Mouse (Mus musculus) hindbrain, embryonic 13.5 days (tissue): Measurements from ENCODE around the gene Sdad1. TPM values are rescaled to one million over a fixed set of nuclear protein-coding genes. Genes with fewer than 3 reads are reported as not detected.

Experiments used
- ATAC-seq: fragments of 200-750 bp; cut with Nextera tagmentation; 2 replicates; pipeline ENCODE4 v1.8.0; 2017; ENCODE audit warnings: moderate TSS enrichment; ENCODE audit not compliant: low FRiP score
- H3K27ac ChIP-seq: fragments of 300-500 bp; sonication (generic); 2 replicates; pipeline ENCODE4 v1.5.1; 2015; ENCODE audit warnings: inconsistent platforms, mild to moderate bottlenecking, moderate library complexity
- H3K27me3 ChIP-seq: fragments of 300-500 bp; sonication (generic); 2 replicates; pipeline ENCODE4 v1.6.1; 2015; ENCODE audit warnings: mild to moderate bottlenecking, inconsistent platforms
- H3K36me3 ChIP-seq: fragments of 300-500 bp; sonication (generic); 2 replicates; pipeline ENCODE4 v1.6.1; 2015; ENCODE audit warnings: mild to moderate bottlenecking, inconsistent platforms
- H3K4me1 ChIP-seq: fragments of 300-500 bp; sonication (generic); replicated peaks from 2 replicates; pipeline ENCODE4 v1.6.1; 2015; ENCODE audit warnings: inconsistent platforms
- H3K4me2 ChIP-seq: fragments of 300-500 bp; sonication (generic); 2 replicates; pipeline ENCODE4 v1.6.1; 2015; ENCODE audit warnings: inconsistent platforms, mild to moderate bottlenecking, moderate library complexity
- H3K4me3 ChIP-seq: fragments of 300-500 bp; sonication (generic); 2 replicates; pipeline ENCODE4 v1.5.1; 2015; ENCODE audit warnings: mild to moderate bottlenecking, inconsistent platforms
- H3K9ac ChIP-seq: fragments of 300-500 bp; sonication (generic); 2 replicates; pipeline ENCODE4 v1.6.1; 2015; ENCODE audit warnings: mild to moderate bottlenecking, inconsistent platforms
- H3K9me3 ChIP-seq: fragments of 300-500 bp; sonication (generic); 2 replicates; pipeline ENCODE4 v1.6.1; 2016; ENCODE audit warnings: inconsistent platforms
- WGBS: fragments of 180-500 bp; shearing (Covaris S2); methylation state at CpG from one replicate; pipeline ENCODE4 v1.1.7; 2015; 5-methylcytosine and 5-hydroxymethylcytosine counted together
- polyA plus RNA-seq: library from polyadenylated mRNA; unstranded; fragments of >200 nt; fragmentation: Nextera tagmentation; extraction: Ambion mirVana; gene quantifications from 2 replicates; pipeline ENCODE4 v1.2.1, GENCODE M21; 2015

Sdad1 gene
- polyA plus RNA-seq, 1 experiment from 2014 or later, result 31.1 TPM

- 30% methylated on average over 6 of the region's 6 CpGs for WGBS
- Histone ChIP-seq H3K36me3 (no peaks in the 10 kb centered on the region), H3K27me3 (peaks cover 5% of the 10 kb centered on the region; the same call in 1 of the 2 replicates), H3K4me3 (no peak within 1 kb of the TSS), H3K9me3 (no peaks in the 10 kb centered on the region), H3K27ac (no peak within 1 kb of the TSS), H3K4me2 (no peak within 1 kb of the TSS), H3K4me1 (peaks cover 12% of the 10 kb centered on the region), H3K9ac (no peak within 1 kb of the TSS)
- no peak for ATAC-seq
Observed at GRCm38 (mm10) chr5:92256218-92256617, 54.1 kb downstream of the Sdad1 start, which contains the start of gene Ppef2. Gene Ppef2, minus strand, starts transcription at chr5:92256278.

DNA sequence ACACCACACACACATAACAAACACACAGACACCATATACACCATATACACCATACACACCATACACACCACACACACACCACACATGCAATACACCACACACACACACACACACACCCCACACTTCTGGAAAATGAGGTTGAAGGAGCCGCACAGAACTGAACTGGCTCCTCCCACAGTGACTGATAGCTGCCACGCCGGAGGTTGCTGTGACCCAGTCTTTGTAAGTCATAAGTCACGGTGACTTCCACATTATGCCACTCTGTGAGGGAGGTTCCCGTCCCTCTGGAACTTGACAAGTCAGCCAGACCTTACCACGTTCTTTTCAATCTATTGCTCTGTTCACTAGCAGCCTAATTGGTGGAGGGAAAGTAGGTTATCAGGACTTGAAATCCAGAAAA lies 55.8 kb downstream of the Sdad1 start:
- Histone ChIP-seq H3K27me3 (peaks cover 5% of the 10 kb centered on the region; the same call in 1 of the 2 replicates), H3K4me2 (no peak overlapping the region), H3K27ac (no peak overlapping the region), H3K4me3 (no peak overlapping the region), H3K4me1 (peaks cover 12% of the 10 kb centered on the region), H3K9me3 (no peaks in the 10 kb centered on the region), H3K36me3 (no peaks in the 10 kb centered on the region), H3K9ac (no peak overlapping the region)
- ATAC-seq, result no peak
- WGBS, result 59% methylated on average over 6 of the region's 6 CpGs

- peak overlapping the region; percentile 31; the same call in 1 of the 2 replicates for H3K9ac ChIP-seq
- peak overlapping the region; percentile 46 for H3K4me2 ChIP-seq
- H3K4me1 ChIP-seq, result peaks cover 12% of the 10 kb centered on the region
- no peaks in the 10 kb centered on the region for H3K9me3 ChIP-seq
- 19% methylated on average over 18 of the region's 18 CpGs for WGBS
- no peaks in the 10 kb centered on the region for H3K36me3 ChIP-seq
- H3K4me3 ChIP-seq, result peak overlapping the region; percentile 20; the same call in 1 of the 2 replicates
- no peaks in the 10 kb centered on the region for H3K27me3 ChIP-seq
- peak; percentile 67 for ATAC-seq
- no peak overlapping the region for H3K27ac ChIP-seq
Observed at GRCm38 (mm10) chr5:92252797-92253343, 57.4 kb downstream of the Sdad1 start.

DNA sequence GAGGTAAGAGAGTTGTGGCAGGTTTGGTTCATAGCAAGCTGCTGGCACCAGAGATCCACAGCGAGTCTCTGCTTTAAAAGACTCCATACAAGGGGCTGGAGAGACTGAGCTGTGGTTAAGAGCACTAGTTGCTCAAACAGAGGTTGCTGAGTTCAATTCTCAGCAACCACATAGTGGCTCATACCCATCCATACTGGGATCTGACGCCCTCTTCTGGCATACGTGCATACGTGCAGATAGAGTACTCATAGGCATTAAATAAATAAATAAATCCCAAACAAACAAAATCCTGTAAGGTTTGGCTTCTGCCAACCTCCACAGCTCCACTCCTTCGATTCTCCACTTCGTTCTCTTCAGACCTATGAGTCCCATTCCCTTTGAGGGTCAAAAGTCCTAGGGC lies 58.2 kb downstream of the Sdad1 start:
- peaks cover 12% of the 10 kb centered on the region for H3K4me1 ChIP-seq
- H3K27ac ChIP-seq, result no peak overlapping the region
- no peaks in the 10 kb centered on the region for H3K27me3 ChIP-seq
- no peak for ATAC-seq
- WGBS, result 94% methylated on average over 6 of the region's 6 CpGs
- no peak overlapping the region for H3K4me3 ChIP-seq
- H3K4me2 ChIP-seq, result no peak overlapping the region
- H3K36me3 ChIP-seq, result no peaks in the 10 kb centered on the region
- H3K9ac ChIP-seq, result no peak overlapping the region
- H3K9me3 ChIP-seq, result no peaks in the 10 kb centered on the region

DNA sequence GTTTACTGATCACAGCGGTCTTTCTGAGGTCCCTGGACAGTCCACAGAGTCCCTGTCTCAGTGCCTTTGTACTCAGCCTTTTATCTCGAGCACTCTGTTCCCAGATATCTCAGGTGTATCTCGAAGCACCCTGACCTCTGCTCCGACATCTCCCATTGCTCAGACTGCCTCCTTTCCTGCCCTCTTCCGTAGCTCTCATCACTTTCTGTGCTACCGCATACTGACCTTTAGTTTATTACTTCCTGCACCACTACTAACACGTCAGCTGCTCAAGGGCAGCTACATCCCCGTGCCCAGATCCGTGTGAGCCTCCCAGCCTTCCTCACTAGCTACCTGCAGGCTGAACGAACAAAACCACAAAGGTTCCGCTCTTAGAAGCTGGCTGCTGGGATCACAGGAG lies 61.7 kb downstream of the Sdad1 start:
- no peak overlapping the region for H3K4me2 ChIP-seq
- H3K36me3 ChIP-seq, result no peaks in the 10 kb centered on the region
- no peak overlapping the region for H3K4me3 ChIP-seq
- 88% methylated on average over 11 of the region's 11 CpGs for WGBS
- no peaks in the 10 kb centered on the region for H3K27me3 ChIP-seq
- no peaks in the 10 kb centered on the region for H3K9me3 ChIP-seq
- ATAC-seq, result no peak
- peaks cover 6% of the 10 kb centered on the region for H3K4me1 ChIP-seq
- no peak overlapping the region for H3K9ac ChIP-seq
- no peak overlapping the region for H3K27ac ChIP-seq

DNA sequence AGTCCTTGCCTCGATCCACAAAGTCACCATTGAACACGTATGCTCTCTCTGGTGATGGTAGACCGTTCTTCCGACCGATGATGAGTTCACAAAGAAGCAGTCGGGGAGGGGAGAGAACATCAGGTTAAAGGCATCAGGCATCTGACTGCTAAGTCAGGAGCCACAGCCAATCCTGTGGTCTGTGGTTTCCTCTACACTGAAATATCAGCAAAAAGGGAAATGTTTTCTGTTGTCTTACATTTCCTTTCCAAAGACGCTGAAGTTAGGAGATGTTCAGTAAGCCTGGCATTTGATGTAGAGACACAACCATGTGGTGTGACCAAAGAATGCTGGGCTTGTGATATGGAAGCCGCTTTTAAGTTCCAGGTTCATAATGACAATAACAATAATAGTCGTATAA lies 64.8 kb downstream of the Sdad1 start:
- no peaks in the 10 kb centered on the region for H3K27me3 ChIP-seq
- no peaks in the 10 kb centered on the region for H3K4me1 ChIP-seq
- H3K4me3 ChIP-seq, result no peak overlapping the region
- ATAC-seq, result no peak
- no peak overlapping the region for H3K4me2 ChIP-seq
- no peak overlapping the region for H3K27ac ChIP-seq
- H3K9ac ChIP-seq, result no peak overlapping the region
- no peaks in the 10 kb centered on the region for H3K9me3 ChIP-seq
- H3K36me3 ChIP-seq, result no peaks in the 10 kb centered on the region
- WGBS, result 91% methylated on average over 9 of the region's 9 CpGs

- Histone ChIP-seq H3K27ac (no peak overlapping the region), H3K9me3 (no peaks in the 10 kb centered on the region), H3K9ac (no peak overlapping the region), H3K4me3 (no peak overlapping the region), H3K4me2 (no peak overlapping the region), H3K36me3 (no peaks in the 10 kb centered on the region), H3K27me3 (no peaks in the 10 kb centered on the region), H3K4me1 (no peaks in the 10 kb centered on the region)
- no peak for ATAC-seq
- WGBS, result 92% methylated on average over 2 of the region's 2 CpGs
Observed at GRCm38 (mm10) chr5:92244900-92245299, 65.4 kb downstream of the Sdad1 start.

GRCm38 (mm10) chr5:92240769-92241168 lies 69.5 kb downstream of the Sdad1 start:
- no peak overlapping the region for H3K4me3 ChIP-seq
- ATAC-seq, result no peak
- 91% methylated on average over 12 of the region's 12 CpGs for WGBS
- no peaks in the 10 kb centered on the region for H3K9me3 ChIP-seq
- no peak overlapping the region for H3K9ac ChIP-seq
- no peaks in the 10 kb centered on the region for H3K4me1 ChIP-seq
- no peak overlapping the region for H3K27ac ChIP-seq
- H3K4me2 ChIP-seq, result no peak overlapping the region
- no peaks in the 10 kb centered on the region for H3K36me3 ChIP-seq
- H3K27me3 ChIP-seq, result peaks cover 2% of the 10 kb centered on the region; the same call in 1 of the 2 replicates

DNA sequence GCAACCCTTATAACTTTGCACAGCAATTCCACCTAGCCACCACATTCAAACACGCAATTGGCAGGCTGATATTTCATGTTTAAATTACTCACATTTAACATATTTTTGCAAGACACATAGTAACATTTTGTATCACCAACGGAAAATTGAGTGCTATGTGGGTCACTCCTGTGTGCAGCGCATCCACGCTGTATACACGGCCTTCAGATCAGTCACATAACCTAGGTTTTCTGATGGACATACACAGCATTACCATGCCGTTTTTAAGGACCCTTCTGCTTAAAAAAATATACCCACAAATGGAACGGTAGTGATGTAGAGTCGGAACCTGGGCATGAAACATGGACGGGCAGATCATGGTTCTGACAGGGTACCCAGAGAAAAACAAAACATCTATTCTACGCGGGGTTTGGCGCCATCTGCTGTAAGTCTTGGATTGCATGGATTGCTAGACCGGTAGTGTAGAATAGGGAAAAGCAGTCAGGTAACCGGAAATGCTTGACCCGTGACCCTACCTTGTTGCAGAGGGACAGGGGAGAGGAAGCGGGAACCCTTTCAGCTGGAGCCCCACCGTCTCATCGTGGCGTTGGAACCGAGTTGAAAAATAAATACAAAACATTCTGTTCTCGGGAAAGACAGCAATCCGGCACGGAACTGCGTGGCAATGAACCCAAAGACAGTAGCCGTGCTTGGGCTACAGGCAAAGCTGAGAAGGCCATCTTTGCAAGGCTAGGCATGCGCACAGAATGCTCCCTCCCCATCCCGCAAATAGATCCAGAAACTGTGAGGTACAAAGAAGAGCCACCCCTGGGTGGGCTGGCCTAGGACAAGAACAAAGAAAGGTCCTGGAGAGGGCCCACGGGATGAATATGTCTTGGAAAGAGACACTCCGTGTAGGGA lies 70.7 kb downstream of the Sdad1 start:
- Histone ChIP-seq H3K27me3 (peaks cover 2% of the 10 kb centered on the region; the same call in 1 of the 2 replicates), H3K27ac (no peak overlapping the region), H3K4me3 (no peak overlapping the region), H3K4me1 (no peaks in the 10 kb centered on the region), H3K9me3 (no peaks in the 10 kb centered on the region), H3K36me3 (no peaks in the 10 kb centered on the region), H3K4me2 (peak overlapping the region; percentile 27; the same call in 1 of the 2 replicates), H3K9ac (no peak overlapping the region)
- 43% methylated on average over 29 of the region's 29 CpGs for WGBS
- peak; percentile 89 for ATAC-seq

- Histone ChIP-seq H3K9me3 (no peaks in the 10 kb centered on the region), H3K27me3 (peaks cover 2% of the 10 kb centered on the region; the same call in 1 of the 2 replicates), H3K4me3 (no peak overlapping the region), H3K27ac (no peak overlapping the region), H3K36me3 (no peaks in the 10 kb centered on the region), H3K4me2 (no peak overlapping the region), H3K9ac (no peak overlapping the region), H3K4me1 (no peaks in the 10 kb centered on the region)
- ATAC-seq, result no peak
- 61% methylated on average over 5 of the region's 5 CpGs for WGBS
Observed at GRCm38 (mm10) chr5:92234939-92235557, 75.2 kb downstream of the Sdad1 start.
